Mouse (Mus musculus) heart, embryonic 11.5 days (tissue): ENCODE measurements around the gene Dennd1a. TPM values are rescaled to one million over a fixed set of nuclear protein-coding genes. Genes with fewer than 3 reads are reported as not detected.

Experiments
- microRNA-seq: library from miRNA; unstranded; fragments of <30 nt; microRNA quantifications from one replicate; pipeline ENCODE4, GENCODE M21; 2016; ENCODE audit warnings: borderline number of aligned reads
- polyA plus RNA-seq: library from polyadenylated mRNA; unstranded; fragments of >200 nt; fragmentation: Nextera tagmentation; extraction: Ambion mirVana; gene quantifications from 2 replicates; pipeline ENCODE4 v1.2.1, GENCODE M21; 2014

Gene Dennd1a
- polyA plus RNA-seq, 1 experiment from 2014 or later: 9.6 TPM

Small RNA genes within 50 kb of the gene (microRNA-seq; reads per million reads assigned to microRNA genes)
- gene Gm44455: not detected

Other genes with a start within 250 kb of the Dennd1a start
- gene Lhx2, start 51.9 kb upstream of the Dennd1a start, polyA plus RNA-seq: 0.49 and 0.68 TPM in 2 replicates
- gene Nek6, start 224.3 kb upstream of the Dennd1a start, polyA plus RNA-seq: 78.8 and 85.1 TPM in 2 replicates